Mouse (Mus musculus) CD4-positive, CD25-positive, alpha-beta regulatory T cell, adult 4 months (primary cell): Measurements from ENCODE around the gene Kcnma1. TPM values are rescaled to one million over a fixed set of nuclear protein-coding genes. Genes with fewer than 3 reads are reported as not detected.

ENCODE experiments used
- ATAC-seq: one replicate; pipeline ENCODE4 v1.8.0; 2017
- polyA plus RNA-seq, 2 experiments: library from polyadenylated mRNA; unstranded; fragments of 100-300 nt; shearing (Covaris generic); gene quantifications; one replicate each; pipeline ENCODE4 v1.2.1; 2017

Gene Kcnma1
- polyA plus RNA-seq, 2 experiments from 2014 or later, result not detected

DNA sequence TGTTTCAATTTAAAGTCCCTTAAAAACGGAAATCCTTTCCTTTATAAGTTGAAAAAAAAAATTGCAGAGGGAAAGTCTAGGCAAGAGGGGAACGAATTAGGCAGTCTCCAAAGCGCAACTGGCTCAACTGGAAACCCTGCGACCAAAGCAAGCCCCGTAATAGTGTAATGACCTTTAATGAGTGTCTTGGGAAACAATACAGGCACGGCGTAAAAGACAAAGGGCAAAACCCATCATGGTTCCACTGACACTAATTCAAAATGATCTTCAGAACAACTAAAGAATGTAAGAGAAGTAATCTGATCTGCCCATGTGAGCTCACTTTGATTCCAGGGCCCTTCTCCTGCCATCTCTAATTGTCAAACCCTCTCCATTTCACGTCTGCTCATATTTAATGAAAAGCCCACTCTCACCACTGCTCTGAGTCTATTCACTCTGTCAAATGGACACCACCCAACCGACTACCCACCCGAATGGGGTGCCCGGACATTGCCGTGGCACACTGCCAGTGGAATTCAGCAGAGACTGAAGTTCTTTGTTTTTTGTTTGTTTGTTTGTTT, 591.7 kb downstream of the Kcnma1 start:
- no peak for ATAC-seq

DNA sequence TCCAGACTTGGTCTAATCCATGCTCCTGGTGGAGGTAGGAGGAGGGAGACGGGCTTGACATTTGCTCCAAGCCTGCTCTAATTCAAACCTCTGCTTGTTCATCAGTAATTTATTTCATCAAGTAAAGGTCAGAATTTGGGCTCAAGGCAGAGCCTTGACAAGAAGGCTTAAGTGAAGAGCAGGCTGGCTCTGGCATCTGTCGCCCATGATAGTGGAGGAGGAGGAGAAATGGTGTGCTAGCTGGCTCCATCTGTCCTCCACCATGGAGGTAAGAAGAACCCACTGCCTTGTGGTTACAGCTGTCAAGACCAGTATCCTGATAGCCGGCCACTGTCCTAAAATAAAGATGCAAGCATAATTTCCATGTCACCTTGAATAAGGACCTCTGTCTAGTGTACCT, 595.3 kb downstream of the Kcnma1 start:
- no peak for ATAC-seq

DNA sequence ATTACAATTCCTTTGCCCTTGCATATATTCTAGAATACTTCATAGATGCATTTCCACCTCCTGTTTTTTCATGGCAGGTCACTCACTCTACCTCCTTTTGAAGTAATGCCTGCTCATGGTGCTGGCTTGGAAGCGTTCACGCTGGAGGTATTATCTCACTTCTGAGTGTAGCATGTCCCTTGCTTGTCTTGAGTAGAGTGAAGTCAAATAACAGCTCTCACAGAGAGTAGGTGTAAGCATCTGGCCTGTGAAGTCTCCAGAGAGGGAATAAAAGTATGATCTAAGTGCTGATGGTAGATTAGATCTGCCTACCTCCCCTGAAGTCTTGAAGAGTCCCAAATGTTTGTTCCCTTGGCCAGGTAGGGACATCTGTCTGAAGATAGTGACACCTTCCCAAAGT, 607.2 kb downstream of the Kcnma1 start:
- ATAC-seq, result no peak

DNA sequence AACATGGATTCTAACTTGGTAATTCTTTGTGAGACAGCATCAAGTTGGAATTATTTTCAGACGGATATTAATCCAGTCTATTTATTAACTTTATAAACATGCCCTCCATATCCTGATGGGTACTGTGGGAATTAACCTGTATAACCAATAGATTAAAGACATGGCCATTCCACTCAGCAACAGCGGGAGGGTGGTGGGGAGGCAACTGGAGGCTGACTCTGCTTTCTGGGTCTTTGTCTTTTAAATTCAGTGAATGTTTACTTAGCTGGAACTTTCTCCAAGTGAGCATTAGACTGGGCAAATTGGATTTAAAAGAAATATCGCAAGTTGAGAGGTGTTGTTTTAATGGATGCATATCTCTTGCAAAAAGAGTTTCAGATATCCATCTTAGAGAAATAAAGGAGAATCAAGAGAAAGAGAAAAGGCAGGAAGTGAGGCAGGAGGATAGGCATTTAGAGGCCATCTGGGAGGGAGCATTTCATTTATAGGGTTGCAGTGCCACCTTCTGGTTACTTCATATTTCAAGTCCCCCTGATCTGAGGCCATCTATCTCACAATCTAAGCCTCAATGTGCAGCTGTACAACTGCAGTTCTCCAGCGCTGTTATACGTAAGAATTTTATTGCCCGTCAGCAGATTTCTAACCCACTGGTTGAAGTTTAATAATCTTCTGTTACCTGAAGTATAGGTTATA, 613.4 kb downstream of the Kcnma1 start:
- no peak for ATAC-seq

DNA sequence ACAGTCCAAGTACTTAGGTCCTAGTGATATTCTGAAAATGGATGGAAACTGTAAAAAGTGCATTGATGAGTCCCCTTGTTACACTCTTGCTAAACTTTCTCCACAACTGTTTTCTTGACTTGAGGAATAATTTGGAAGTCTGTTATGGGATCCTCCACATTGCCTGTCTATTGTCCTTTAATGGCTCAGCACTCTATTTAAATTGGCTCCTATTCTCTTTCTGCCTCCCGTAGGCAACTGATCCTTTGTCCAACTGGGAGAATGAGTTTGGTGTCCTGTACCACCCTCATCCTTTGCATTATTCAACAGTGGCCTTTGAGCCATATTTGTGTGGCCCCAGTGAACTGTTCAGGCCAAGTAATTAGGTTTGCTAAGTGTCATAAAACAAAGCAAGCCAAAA, 616.6 kb downstream of the Kcnma1 start:
- no peak for ATAC-seq

DNA sequence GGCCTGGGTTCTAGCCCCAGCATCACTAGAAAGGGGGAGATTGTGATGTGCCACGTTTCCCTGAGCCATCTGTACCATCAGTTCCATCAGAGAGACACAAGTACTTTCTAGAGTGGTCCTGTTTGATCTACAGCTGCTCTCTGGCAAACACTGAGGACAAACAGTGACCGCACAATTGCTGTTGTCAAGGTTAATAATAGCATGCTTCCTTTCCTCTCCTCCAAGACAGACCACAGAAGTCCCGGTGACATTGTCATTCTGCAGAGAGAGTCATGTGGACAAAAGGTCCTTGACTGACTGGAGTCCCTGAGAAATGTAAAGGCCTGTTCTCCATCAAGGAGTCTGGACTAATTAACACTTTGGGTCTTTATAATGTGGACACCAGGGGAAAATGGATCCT, 622.7 kb downstream of the Kcnma1 start:
- ATAC-seq, result no peak

DNA sequence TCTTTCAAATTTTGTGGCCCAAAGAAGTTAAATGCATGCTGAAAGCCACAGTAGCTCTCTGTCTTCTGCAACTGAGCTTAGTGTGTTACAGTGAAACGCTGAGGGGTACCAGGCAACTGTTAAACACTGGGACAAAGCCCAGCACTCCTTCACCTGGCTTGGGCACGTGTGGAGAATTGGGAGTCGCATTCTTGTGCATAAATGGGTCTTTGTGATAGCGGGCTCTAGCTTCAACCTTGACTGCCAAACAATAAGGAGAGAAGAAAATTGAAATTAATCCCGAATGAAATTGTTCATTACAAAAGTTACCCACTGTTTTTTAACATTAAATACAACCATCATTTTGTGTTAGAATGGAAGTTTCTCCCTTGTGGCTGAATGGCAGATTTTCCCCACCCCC, 623.5 kb downstream of the Kcnma1 start:
- no peak for ATAC-seq

DNA sequence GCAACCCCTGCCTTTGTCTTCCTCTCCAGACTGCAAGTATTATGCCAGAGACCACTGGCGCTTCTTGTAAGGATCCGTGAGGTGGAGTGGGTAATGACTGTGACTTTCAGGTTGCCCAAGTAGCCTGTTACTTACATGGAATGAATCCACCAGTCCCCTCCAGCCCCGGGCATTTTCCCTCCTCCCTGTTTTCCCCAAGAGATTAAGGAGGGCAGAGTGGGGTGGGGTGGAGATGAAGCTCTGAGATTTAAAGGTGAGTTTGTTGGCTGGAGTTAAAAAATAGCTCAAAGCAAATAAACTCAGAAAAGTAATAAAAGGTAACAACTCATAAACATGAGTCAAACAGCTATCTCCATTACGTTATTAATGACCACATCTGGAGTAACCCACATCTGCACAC, 624.1 kb downstream of the Kcnma1 start:
- no peak for ATAC-seq

DNA sequence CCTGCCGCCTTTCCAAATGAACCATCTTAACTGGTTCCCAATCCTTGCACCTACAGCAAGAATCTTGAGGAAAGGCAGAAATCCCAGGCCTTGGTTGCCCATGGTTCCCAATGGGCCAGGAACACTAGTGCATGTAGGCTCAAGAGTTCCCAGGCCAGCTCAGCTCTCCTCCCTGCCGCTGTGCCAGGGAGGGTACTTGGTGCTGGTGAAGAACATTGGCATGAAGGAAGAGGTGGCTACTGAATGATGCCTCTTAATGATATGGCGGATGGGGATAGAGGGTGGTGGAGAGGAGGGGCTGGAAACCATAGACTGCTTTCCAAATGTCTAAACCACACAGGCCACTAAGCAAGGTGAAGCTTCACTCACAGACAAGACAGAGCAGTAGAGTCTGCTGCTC, 627.5 kb downstream of the Kcnma1 start:
- no peak for ATAC-seq

DNA sequence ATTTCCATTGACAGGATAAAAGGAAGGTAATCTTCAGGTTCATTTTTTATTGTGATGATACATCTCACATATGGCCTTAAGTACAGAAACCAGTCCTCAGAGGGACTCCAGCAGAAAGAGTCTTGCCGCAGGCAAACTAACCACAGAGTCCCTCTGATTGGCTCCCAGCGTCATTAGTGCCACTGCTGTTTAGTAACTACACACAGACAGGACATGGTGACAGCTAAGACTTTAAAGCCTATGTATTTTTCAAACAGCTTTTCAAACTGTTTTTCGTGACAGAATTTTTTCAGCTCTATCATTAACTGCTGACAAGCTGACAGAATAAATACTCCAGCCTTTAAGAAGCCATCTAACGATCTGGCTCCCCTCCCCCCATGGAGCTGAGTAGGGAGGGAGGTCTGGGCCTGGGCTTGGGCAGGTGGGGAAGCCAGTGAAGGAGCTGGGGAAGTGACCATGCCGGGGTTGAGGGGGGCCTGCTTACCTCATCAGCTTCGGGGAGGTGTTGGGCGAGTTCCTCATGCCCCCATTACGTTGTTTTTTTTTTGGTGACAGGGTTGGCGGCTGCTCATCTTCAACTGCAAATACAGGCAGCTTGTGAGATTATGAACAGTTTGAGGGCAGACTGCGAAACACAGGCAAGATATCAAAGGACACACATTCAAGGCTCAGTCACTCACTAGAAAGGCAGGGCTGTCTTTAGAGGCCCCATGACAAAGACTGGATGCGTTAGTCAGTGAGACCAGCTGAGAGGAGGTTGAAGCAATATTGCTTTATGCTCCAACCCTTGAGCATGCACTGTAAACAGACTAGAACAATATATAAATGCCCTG, 628.3 kb downstream of the Kcnma1 start:
- no peak for ATAC-seq

DNA sequence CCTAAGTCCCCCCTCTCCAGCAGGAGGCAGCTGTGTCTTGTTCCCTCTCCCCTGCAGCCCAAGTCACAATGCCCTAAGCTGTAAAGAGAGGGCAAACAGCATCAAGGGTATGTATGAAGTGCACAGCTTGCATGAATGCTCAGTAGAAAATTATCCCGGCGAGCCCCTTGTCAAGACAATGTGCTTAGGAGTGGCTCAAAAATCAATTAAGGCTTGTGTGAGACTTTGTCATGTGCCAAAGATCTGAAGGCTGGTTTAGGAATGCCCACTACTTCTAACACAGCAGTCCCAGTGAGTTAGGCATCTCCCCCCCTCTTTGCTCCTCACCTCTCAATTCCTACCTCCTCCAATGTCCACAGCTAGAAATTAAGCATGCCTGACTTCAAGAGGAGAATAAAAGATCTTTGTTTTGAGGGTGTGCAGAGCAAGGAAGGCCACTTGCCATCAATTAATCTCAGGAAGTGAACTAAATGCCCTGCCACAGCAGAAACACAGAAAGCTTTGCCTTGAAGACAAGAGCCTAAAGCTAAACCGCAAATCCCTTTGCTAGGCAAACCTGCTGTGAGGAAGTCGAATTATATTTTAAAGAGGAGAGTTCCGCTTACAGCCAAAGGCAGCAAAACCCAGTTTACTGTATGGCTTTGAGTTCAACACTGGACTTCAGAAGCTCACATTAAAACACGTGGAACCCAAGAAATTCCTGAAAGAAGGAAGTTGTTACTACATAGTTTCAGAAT, 635.8 kb downstream of the Kcnma1 start:
- no peak for ATAC-seq

DNA sequence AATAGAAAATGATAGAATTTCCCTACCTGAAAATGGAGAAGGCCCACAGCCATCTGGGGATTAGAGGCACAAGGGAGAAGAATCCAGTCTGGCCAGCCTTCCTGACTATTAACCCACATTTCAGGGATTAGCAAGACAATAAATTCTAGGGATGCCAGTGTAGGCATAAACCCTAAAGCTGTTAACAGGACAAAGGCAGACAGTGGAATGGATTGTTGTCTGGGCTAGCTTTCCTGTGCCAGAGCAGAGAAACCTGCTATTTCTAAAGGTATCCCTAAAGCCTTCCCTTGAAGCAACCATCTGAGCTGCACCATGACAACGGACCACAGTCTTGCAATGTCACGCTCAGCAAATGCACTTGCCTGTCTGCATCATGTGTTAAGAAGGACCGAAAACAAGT, 642.3 kb downstream of the Kcnma1 start:
- ATAC-seq, result no peak

DNA sequence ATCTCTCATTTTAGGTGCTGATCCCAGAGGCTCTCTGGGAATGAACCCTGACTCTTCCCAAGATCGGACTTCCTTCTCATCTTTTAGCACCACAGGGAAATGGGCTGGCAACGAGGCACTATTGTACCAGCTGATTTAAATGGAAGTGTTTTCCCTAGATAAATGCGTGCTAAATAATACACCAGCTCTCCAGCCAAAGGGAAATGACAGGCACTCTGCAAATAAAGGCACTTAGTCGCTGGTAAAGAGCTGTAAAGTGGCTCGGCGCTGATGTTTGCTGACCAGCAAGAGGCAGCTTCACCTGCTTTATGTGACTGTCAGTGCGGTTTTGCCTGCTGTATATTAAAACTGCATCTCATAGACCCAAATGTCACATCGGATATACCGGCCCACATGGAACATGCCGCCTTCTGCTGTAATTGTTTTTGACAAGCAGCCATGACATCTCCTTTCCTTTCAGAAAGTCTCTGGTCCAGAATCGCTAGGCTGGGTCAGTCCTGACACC, 653.7 kb downstream of the Kcnma1 start:
- ATAC-seq, result no peak

DNA sequence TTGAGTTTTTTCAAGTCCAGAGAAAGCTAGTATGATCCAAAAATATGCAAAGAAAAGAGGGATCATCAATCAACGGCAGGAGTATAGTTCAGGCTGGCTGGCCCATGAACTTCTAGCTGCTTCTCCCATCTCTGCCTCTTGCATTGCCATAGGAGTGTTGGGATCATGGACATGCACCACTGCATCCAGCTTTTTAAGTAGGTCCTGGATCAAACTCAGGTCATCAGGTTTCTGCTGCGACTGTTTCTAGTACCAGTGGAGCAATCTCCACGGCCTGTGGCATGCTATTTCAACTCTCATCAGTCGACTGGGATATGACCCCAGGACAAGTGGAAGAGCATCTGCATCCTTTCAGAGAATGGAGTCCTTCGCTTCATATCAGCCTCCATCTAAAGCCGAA, 655.5 kb downstream of the Kcnma1 start:
- no peak for ATAC-seq

DNA sequence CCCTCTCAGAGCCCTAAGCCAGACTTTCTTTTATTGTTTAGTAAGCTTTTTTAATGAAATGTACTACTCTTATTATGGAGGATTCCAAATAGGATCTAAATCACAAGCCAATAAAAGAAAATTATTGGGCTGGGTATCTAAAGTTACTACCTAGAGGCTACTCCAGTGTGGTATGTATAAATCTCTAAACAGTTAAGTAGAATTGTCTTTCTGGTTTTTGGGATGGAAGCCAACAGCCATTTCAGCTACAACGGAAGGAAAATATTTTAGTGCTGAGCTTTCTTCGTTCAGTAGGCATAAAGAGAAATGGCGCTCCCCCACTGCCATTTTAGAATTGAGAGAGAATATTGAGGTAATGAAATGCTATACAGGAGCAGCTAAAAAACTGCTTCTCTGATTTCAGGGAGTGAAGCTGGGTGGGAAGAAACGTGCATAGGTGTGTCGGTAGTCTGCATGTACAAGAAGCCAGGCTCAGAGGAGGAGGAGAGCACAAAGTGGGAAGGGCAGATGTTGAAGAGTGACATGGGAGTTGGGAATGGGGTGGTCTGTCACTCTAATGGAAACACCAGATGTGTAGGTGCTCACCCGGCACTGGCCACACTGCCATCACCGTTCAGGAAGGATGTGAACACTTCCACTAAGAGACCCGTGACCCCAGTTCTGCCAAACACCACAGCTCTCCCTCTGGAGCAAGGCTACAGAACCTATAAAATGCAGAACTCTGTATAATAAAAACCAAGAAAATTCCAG, 656.6 kb downstream of the Kcnma1 start:
- no peak for ATAC-seq

DNA sequence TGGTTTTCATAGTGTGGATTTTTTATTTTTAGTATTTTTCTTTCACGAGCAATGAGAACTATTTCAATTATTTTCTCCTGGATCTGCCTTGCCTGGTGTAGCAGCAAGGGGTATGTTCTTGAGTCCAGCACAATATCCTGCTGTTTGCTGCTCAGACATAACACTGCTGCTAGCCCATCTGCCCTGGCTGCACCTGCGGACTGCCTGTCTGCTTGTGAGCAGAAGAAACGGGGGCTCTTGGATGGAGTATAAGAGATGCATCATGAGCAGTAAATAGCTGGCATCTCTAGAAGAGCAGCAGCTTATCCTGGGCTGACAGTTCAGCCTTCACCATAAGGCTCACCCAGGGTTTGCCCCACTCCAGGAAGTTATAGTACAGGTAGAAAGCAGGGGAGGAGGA, 687.5 kb downstream of the Kcnma1 start:
- ATAC-seq, result no peak

DNA sequence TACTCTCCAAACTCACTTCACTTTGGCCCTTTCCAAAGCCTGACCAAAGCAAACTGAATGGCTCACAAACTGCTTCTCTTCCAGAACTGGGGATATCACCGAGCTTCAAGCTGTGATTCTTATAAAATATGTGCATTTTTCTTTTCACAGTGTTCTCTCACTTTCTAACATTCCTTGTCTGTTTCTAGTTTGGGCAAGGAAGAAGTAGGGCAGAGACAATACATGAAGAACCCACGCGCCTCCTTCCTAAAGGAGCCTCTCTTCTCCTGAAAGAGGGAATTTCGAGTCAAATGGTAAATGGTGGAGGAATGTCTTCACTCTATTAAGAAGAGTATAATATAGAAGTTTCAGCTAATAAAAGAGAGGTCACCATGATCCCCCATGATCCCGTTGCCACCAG, 709.0 kb downstream of the Kcnma1 start:
- ATAC-seq, result no peak

DNA sequence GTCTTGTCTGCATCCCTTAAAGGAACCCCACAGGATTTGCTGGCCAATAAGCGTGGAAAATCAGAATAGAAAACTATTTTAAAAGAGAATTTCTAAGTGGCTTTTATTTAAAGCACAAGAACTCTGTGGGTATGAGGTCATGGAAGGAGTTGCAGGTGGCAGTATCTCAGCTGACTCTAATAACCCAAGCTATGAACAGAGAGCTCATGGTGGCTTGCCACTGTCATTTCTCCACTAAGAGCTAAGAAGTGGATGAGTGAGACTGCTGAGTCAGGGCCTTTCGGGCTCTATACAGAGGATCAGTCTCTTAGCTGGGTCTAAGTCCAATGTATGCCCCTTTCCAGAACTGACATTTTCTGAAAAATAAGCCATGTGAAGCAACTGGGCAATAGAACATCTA, 713.8 kb downstream of the Kcnma1 start:
- no peak for ATAC-seq

DNA sequence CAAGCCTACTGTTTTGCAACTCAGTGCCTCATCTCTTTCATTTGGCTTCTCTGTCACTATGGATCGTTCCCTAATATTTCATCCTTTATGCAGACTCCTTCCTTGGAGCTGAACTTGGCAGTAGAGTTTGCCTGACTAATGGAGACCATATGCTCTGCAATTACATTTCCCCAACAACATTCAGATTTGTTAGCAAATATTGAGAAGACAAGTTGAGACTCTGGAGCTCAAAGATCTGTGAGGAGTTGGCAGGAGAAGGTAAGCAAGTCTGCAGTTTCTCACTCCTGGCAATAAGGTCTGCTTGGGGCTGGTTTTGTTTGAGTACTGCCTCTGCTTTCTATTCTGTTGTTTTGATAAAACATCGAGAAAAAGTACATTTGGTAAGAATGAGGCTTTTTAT, 723.7 kb downstream of the Kcnma1 start:
- ATAC-seq, result no peak

DNA sequence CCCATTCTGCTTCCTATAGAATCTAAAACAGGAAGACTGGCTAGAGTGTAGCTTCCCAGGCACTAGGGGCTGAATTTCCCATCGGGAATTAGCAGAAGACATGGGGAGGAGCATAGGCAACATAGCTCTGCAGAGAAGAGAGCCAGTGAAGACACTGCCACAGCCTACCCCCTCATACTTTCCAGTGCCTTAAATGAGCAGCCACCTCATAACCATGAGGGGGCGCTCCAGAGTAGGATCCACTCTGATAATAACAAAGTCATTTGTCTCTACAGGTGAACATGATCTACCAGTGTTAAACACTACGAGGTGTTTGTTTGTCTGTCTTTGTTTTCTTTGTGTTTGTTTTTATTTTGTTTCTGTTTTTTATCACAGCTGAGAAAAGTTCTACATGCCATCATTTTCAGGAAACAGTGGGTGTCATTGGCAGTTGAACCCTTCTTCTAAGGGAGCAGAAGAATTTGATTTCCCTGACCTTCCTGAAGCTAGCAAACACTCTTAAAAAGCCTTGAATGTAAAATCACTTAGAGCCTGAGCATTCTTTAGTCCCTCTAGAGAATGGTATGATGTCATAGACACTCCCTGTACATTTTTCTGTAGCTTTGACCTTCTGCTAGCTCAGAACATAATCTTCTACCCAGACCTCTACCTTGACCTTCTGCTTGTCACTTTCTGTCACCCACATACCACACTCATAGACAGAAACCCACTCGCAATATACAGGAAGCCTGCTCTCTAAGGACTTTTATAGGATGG, 747.6 kb downstream of the Kcnma1 start:
- no peak for ATAC-seq

DNA sequence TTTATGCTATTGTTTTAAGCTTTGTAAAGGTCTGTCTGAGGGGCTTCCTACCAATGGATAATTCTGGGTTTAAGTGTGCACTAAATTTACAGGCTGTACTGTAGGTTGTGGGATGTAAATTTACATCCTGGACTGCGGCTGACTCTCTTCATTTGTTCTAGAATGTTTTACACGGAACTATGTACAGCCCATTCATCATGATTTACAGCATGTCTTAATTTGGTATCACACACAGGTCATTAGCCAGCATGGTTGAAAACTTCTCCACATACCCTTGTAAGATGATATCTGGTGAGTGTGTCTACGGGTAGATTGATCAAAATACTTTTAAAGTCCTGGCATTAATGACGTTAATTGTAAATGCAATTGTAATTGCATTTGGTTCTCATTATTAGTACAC, 761.1 kb downstream of the Kcnma1 start:
- no peak for ATAC-seq

DNA sequence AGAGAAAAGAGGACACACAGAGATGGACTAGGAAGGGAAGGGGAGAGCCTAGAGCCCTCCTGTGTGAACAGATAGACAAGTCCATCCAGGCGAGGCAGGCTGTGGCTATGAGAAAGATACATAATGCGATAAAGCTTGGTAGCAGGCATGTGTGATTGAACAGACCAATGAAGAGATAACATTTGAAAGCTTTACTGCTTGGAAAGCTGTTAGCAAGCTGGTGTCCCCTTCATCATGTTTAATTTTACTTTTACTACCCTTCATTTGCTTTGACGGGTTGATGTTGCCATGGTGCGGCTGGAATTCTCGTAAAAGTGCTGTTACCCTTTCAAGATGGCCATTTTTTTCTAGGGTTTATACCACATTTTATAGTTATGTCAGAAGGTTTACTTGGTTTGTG, 769.8 kb downstream of the Kcnma1 start:
- ATAC-seq, result no peak
